Mouse (Mus musculus) cerebellum, adult 8-10 months (tissue): ENCODE results near the gene Svopl.

Experiments used
- DNase-seq: peaks from one replicate; pipeline ENCODE4 v3.0.0; 2022

Svopl gene

DNA sequence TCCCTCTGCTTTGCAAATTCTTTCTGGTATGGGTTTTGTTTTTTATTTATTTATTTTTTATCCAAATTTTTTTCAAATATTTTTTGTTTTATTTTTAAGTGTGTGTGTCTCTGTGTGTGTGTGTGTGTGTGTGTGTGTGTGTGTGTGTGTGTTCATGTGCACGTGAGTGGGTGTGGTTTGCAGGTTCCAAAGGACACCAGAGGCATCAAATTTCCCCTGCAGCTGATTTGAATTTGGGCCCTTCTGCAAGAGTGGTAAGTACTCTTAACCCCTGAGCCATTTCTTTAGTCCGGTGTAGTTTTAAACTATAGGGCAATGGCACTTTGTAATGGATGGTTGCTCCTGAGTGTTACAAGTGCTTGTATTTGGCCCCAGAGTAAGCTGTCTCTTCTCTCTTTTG is 18.6 kb downstream of the Svopl start:
- DNase-seq = no peak

DNA sequence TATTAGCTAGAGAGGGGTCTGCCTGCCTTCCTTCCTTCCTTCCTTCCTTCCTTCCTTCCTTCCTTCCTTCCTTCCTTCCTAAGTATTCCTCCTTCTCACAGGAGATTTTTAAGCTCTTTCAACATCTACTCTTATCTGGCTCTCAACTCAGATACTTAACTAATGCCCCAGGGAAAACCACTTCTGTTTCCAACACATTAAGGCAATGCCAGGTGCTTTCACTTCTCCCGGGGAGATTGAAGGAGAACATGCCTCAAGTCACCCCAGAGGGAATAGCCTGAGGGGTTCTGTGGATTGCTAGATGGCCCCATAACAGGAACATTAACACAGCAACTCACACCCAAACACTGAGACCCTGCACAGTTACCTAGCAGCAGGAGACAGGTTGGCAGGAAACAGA is 19.0 kb downstream of the Svopl start:
- no peak for DNase-seq

DNA sequence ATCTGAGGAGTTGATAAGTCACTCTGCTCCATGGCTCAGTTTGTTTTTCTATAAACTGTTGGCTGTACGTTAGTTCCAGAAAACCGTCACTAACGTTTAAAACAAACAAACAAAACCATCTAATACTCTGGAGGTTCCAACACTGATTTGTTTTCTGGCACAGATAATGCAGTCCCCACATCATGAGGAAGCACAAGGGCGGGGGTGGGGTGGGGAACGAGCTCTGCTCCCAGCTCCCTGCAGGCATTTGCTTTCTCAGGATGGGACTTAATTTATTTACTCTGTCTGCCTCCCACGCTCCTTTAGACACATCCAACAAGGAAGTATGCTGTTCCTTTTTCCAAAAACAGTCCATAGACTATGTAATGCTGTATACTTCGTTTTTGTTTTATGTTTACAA is 23.5 kb downstream of the Svopl start:
- no peak for DNase-seq

DNA sequence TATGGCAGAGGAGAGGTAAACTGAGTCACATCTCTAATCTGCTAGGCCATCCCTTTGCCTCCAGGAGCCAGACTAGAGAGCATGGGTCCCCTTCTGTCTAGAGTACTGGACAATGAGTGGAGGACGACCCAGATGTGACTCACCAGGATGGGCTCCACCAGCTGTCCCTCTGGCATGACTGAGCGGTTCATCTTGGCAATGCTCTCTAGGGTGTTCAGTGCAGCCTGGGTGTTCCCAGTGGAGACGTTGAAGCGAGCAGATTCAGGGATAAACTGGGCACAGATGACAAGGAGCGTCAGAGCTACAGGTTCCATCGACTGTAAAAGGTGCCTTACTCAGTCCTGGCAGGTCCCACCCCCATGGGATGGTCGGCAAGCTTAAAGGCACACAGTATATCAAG is 25.4 kb downstream of the Svopl start:
- no peak for DNase-seq

DNA sequence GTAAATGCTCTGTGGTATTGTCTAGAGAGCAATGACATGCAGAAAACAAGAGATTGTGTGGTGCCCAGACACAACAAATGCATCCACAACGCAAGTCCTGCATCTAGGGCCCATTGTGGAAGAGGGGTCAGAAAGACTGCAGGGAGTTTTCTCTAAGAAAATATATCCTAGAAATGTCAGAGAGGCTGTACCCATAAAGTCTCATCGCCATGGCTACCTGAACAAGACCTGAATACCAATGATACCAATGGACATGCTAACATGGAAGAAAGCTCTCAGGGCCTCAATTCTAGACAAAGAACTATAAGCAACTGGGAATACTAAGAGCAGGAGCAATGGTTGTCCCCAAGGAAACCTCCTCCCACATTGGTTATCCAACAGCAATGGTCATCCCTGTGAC is 34.0 kb downstream of the Svopl start:
- DNase-seq = no peak

DNA sequence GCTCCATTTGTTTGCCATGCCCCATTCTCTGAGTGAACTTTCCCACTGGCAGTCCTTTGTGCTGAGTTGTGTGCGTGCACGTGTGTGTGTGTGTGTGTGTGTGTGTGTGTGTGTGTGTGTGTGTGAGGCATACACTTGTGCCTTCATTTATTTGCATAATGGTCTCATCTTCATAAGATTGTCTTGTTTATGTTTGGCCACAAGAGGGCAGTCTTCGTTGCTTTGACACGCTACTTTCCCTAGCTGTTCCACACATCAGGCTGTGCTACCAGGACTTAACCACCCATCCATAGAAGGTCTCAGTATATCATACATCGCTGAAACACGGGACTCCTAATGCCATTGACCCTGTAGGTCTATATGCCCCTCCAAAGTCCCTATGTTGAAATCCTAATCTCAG is 39.3 kb downstream of the Svopl start:
- peak; percentile 41 for DNase-seq

DNA sequence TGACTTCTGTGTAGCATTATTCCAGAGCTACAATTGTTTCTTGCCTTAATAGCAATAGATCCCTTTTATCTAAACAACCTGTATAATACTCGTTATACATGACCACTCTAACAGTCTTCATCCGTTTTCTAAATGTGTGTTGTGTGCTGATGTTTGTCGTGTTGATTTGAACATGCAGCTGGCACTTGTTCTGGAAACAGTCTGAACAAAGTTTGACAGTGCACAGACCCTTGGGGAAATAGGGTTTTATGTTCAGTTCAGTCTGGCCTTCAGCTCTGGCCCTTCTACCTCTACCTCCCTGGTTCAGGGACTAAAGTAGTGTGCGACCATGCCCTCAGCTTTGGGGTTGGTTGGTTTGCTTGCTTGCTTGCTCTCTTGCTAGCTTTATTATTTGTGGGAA is 79.4 kb downstream of the Svopl start:
- no peak for DNase-seq

DNA sequence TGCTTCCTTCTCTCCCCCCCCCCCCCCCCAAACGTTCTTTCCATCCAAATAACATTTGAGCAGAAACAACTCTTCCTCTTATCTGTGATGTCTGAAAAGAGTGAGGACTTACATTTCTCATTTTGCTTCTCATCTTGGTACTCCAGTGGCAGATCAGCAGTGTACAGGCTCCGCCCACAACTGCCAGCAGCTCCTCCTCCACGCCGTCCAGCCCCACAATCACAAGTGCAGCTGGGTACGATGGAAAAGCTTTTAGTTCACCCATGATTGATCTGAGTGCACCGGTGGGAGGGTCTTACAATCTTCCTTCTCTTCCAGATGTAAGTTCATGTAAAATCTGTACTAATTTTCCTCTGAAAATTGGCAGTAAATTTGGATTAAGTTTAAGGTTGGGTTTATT is 95.5 kb downstream of the Svopl start:
- DNase-seq = no peak

DNA sequence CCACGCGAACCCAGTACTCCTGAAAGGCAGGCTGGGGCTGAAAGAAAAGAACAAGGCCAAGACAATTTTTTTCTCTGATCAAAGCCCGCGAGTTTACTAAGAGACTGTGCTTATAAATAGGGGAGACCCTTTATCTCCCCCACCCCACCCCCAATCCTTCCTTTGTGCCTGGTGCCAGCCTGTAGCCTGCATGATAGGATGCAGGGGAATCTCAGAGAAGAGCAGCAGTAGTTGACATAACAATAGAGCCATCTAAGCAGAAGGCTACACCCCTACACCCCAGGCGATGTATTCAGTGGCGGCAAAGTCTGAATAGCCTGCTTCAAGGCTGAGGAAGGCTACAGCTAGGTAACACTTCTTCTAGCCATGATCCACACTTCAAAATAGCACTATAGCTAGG is 110.3 kb downstream of the Svopl start:
- DNase-seq = no peak
